Mouse (Mus musculus): ENCODE measurements at regions not wholly inside any gene's neighbourhood (a gene's known extent, or its start where the extent isn't known, plus 50 kb on each side); places are given as distances from the start of the nearest gene placed in this dataset.

GRCm38 (mm10) chr12:59497434-59497833 is 277.9 kb upstream of the Fbxo33 start:
- no peak for TF ChIP-seq POLR2A (IDR thresholded peaks at IDR 0.05; ENCODE audit: control insufficient read depth, low read depth, low read length)
- no peak for TF ChIP-seq CTCF (IDR thresholded peaks at IDR 0.05; ENCODE audit: control insufficient read depth, insufficient read depth, insufficient replicate concordance, low read depth, low read length)

Data from testis, adult 2 months (tissue).